Mouse (Mus musculus) embryo, embryonic 9.5 days (tissue): ENCODE measurements around the gene Zfp677.
"Not testable (repeated sequence)": the region's sequence is repeated elsewhere in the genome, so short reads cannot be mapped to it uniquely, and the experiment has no call there.

Experiments used
- DNase-seq: peaks from one replicate; pipeline ENCODE4 v3.0.0-alpha.2; 2017; ENCODE audit errors: extremely low spot score

The Zfp677 gene

GRCm38 (mm10) chr17:21383391-21384056 is at the start of gene Zfp677:
Gene Zfp677, plus strand, starts transcription at chr17:21383748.
- peak; percentile 83 for DNase-seq

- not testable (repeated sequence) for DNase-seq
These were observed 15.5 kb upstream of the Zfp677 start for GRCm38 (mm10) chr17:21368018-21368417.

- DNase-seq: peak; percentile 39
These were observed 13.4 kb upstream of the Zfp677 start for GRCm38 (mm10) chr17:21369925-21370719.

GRCm38 (mm10) chr17:21375311-21375710 is 8.2 kb upstream of the Zfp677 start:
- no peak for DNase-seq

GRCm38 (mm10) chr17:21384057-21384411 is 486 bp downstream of the Zfp677 start:
- no peak for DNase-seq

GRCm38 (mm10) chr17:21422664-21423599 is 39.4 kb downstream of the Zfp677 start, which contains the start of gene Zfp54:
Gene Zfp54, plus strand, starts transcription at chr17:21423227.
- DNase-seq: peak; percentile 67

- not testable (repeated sequence) for DNase-seq
These were observed 55.4 kb downstream of the Zfp677 start for GRCm38 (mm10) chr17:21438806-21439400.
